Mouse (Mus musculus) forebrain, embryonic 14.5 days (tissue): ENCODE measurements at regions not wholly inside any gene's neighbourhood (a gene's known extent, or its start where the extent isn't known, plus 50 kb on each side); places are given as distances from the start of the nearest gene placed in this dataset.

Experiments used
- ATAC-seq: fragments of 200-750 bp; cut with Nextera tagmentation; 2 replicates; pipeline ENCODE4 v1.8.0; 2017; ENCODE audit warnings: mild to moderate bottlenecking, moderate library complexity
- DNase-seq: peaks from one replicate; pipeline ENCODE4 v3.0.0-alpha.2; 2015; ENCODE audit warnings: low spot score
- H3K27ac ChIP-seq: fragments of 300-500 bp; sonication (generic); 2 replicates; pipeline ENCODE4 v1.5.1; 2014; ENCODE audit warnings: low read depth, mild to moderate bottlenecking, control low read depth, low read length, moderate library complexity
- H3K27me3 ChIP-seq: fragments of 300-500 bp; sonication (generic); replicated peaks from 2 replicates; pipeline ENCODE4 v1.6.1; 2014; ENCODE audit warnings: low read length, control low read depth, mixed read lengths; ENCODE audit not compliant: control insufficient read depth, insufficient read depth
- H3K36me3 ChIP-seq: fragments of 300-500 bp; sonication (generic); 2 replicates; pipeline ENCODE4 v1.6.1; 2014; ENCODE audit warnings: low read length, control low read depth; ENCODE audit not compliant: control insufficient read depth, insufficient read depth
- H3K4me1 ChIP-seq: fragments of 300-500 bp; sonication (generic); 2 replicates; pipeline ENCODE4 v1.6.1; 2014; ENCODE audit warnings: antibody characterized with exemption, low read length, control low read depth; ENCODE audit not compliant: control insufficient read depth, insufficient read depth
- H3K4me2 ChIP-seq: fragments of 300-500 bp; sonication (generic); 2 replicates; pipeline ENCODE4 v1.6.1; 2014; ENCODE audit warnings: mild to moderate bottlenecking, control low read depth, low read length
- H3K4me3 ChIP-seq: fragments of 300-500 bp; sonication (generic); 2 replicates; pipeline ENCODE4 v1.5.1; 2014; ENCODE audit warnings: low read depth, low read length, control low read depth
- H3K9ac ChIP-seq: fragments of 300-500 bp; sonication (generic); 2 replicates; pipeline ENCODE4 v1.6.1; 2014; ENCODE audit warnings: mild to moderate bottlenecking, low read length, control low read depth, moderate library complexity
- H3K9me3 ChIP-seq: fragments of 300-500 bp; sonication (generic); replicated peaks from 2 replicates; pipeline ENCODE4 v1.6.1; 2016; ENCODE audit warnings: low read length, control low read depth, mixed read lengths; ENCODE audit not compliant: control insufficient read depth
- WGBS: fragments of 180-500 bp; shearing (Covaris S2); extraction: QIAGEN DNeasy Blood & Tissue Kit; methylation state at CpG from one replicate; pipeline ENCODE4 v1.1.7; 2014; 5-methylcytosine and 5-hydroxymethylcytosine counted together

DNA sequence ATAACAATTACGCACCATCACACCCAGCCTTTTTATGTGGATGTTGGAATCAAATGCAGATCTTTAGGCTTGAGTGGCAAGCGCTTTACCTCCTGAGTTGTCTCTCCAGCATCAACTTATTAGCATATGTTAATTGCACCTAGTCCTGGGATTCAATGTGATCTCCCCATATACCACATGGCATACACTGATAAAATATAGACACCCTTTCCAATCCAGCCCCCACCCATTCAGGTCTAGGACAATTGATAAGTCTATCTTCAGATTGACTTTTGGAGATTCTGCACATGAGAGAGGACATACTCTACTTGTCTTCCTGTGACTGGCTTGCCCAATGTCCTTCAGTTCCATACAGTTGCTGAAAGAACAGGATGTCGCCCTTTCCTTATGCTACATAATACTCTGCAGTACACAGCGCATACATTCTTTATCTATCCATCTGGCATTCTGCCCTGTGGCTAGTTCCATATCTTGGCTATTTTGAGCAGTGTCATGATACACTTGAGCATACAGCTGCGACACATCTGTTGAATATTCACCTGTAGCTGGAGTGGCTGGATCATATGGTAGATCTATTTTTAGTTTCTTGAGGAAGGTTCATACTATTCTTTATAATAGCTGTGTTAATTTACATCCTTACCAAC, 120.3 kb downstream of the Gsdmc2 start:
- Histone ChIP-seq H3K36me3 (no peaks in the 10 kb centered on the region), H3K27ac (no peak overlapping the region), H3K9ac (no peak overlapping the region), H3K4me3 (no peak overlapping the region), H3K9me3 (no peaks in the 10 kb centered on the region), H3K4me1 (no peaks in the 10 kb centered on the region), H3K4me2 (no peak overlapping the region), H3K27me3 (no peaks in the 10 kb centered on the region)
- 92% methylated on average over 5 of the region's 5 CpGs for WGBS
- DNase-seq (no peak), ATAC-seq (no peak)

GRCm38 (mm10) chr15:63722991-63723390, 122.0 kb downstream of the Gsdmc2 start:
- WGBS, result 57% methylated on average over 9 of the region's 9 CpGs
- ATAC-seq, result no peak

GRCm38 (mm10) chr15:63721669-63722357, 123.2 kb downstream of the Gsdmc2 start:
- DNase-seq (peak; percentile 49), ATAC-seq (no peak)
- Histone ChIP-seq H3K9me3 (no peaks in the 10 kb centered on the region), H3K36me3 (no peaks in the 10 kb centered on the region), H3K27me3 (no peaks in the 10 kb centered on the region), H3K4me3 (no peak overlapping the region), H3K4me1 (no peaks in the 10 kb centered on the region), H3K9ac (no peak overlapping the region), H3K27ac (no peak overlapping the region), H3K4me2 (no peak overlapping the region)
- WGBS, result 70% methylated on average over 3 of the region's 3 CpGs

More at GRCm38 (mm10) chr15:63722991-63723390, 122.0 kb downstream of the Gsdmc2 start:
- Histone ChIP-seq H3K27ac (no peak overlapping the region), H3K27me3 (no peaks in the 10 kb centered on the region), H3K9me3 (no peaks in the 10 kb centered on the region), H3K4me3 (no peak overlapping the region), H3K9ac (no peak overlapping the region), H3K4me1 (no peaks in the 10 kb centered on the region), H3K36me3 (no peaks in the 10 kb centered on the region), H3K4me2 (no peak overlapping the region)
- no peak for DNase-seq

- 96% methylated on average over 8 of the region's 8 CpGs for WGBS
- H3K4me2 ChIP-seq, result no peak overlapping the region
- no peaks in the 10 kb centered on the region for H3K36me3 ChIP-seq
- DNase-seq (no peak), ATAC-seq (no peak)
- no peaks in the 10 kb centered on the region for H3K9me3 ChIP-seq
- H3K27me3 ChIP-seq, result no peaks in the 10 kb centered on the region
- H3K4me1 ChIP-seq, result no peaks in the 10 kb centered on the region
- H3K27ac ChIP-seq, result no peak overlapping the region
- H3K4me3 ChIP-seq, result no peak overlapping the region
- no peak overlapping the region for H3K9ac ChIP-seq
These were observed 127.2 kb downstream of the Gsdmc2 start for GRCm38 (mm10) chr15:63717812-63718211.

GRCm38 (mm10) chr15:63713697-63714096, 131.3 kb downstream of the Gsdmc2 start:
- H3K4me2 ChIP-seq, result no peak overlapping the region
- no peaks in the 10 kb centered on the region for H3K4me1 ChIP-seq
- no peak overlapping the region for H3K27ac ChIP-seq
- no peak overlapping the region for H3K9ac ChIP-seq
- DNase-seq (no peak), ATAC-seq (no peak)
- no peaks in the 10 kb centered on the region for H3K9me3 ChIP-seq
- no peak overlapping the region for H3K4me3 ChIP-seq
- whole genome bisulfite sequencing, result 83% methylated on average over 3 of the region's 3 CpGs
- H3K36me3 ChIP-seq, result no peaks in the 10 kb centered on the region
- no peaks in the 10 kb centered on the region for H3K27me3 ChIP-seq

DNA sequence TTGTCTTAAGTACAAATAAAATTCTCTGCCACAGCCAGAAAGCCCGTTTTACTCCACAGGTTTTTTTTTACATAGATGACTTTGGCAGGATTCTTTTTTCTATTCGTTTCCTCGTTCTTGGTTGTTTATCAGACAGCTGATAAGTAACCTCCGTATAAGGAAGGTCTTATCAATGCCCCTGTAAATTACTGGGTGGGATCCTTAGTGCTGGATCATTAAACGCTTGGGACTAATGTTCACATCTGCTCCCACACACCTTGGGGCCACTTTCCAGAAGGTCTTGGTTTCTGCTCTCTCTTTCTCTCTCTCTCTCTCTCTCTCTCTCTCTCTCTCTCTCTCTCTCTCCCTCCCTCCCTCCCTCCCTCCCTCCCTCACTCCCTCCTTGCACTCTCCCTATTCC, 134.6 kb downstream of the Gsdmc2 start:
- H3K9ac ChIP-seq, result no peak overlapping the region
- H3K9me3 ChIP-seq, result no peaks in the 10 kb centered on the region
- no peaks in the 10 kb centered on the region for H3K4me1 ChIP-seq
- DNase-seq, result no peak
- no peak overlapping the region for H3K4me2 ChIP-seq
- no peak overlapping the region for H3K4me3 ChIP-seq
- no peak for ATAC-seq
- H3K27ac ChIP-seq, result no peak overlapping the region
- no peaks in the 10 kb centered on the region for H3K36me3 ChIP-seq
- no peaks in the 10 kb centered on the region for H3K27me3 ChIP-seq
- WGBS, result 87% methylated on average over 5 of the region's 5 CpGs

- no peak overlapping the region for H3K4me3 ChIP-seq
- no peaks in the 10 kb centered on the region for H3K27me3 ChIP-seq
- H3K9me3 ChIP-seq, result no peaks in the 10 kb centered on the region
- DNase-seq (no peak), ATAC-seq (no peak)
- H3K9ac ChIP-seq, result no peak overlapping the region
- H3K4me1 ChIP-seq, result no peaks in the 10 kb centered on the region
- no peaks in the 10 kb centered on the region for H3K36me3 ChIP-seq
- H3K4me2 ChIP-seq, result no peak overlapping the region
- WGBS, result 87% methylated on average over 4 of the region's 4 CpGs
- H3K27ac ChIP-seq, result no peak overlapping the region
These were observed 135.6 kb downstream of the Gsdmc2 start for GRCm38 (mm10) chr15:63709270-63709933.

- Histone ChIP-seq H3K36me3 (no peaks in the 10 kb centered on the region), H3K9ac (no peak overlapping the region), H3K9me3 (no peaks in the 10 kb centered on the region), H3K27ac (no peak overlapping the region), H3K4me3 (no peak overlapping the region), H3K4me1 (no peaks in the 10 kb centered on the region), H3K27me3 (no peaks in the 10 kb centered on the region), H3K4me2 (no peak overlapping the region)
- no peak for DNase-seq
- 93% methylated on average over 8 of the region's 8 CpGs for WGBS
- ATAC-seq, result no peak
These were observed 140.3 kb downstream of the Gsdmc2 start for GRCm38 (mm10) chr15:63704636-63705035.

- Histone ChIP-seq H3K9ac (no peak overlapping the region), H3K36me3 (no peaks in the 10 kb centered on the region), H3K4me1 (peaks cover 3% of the 10 kb centered on the region; the same call in 1 of the 2 replicates), H3K4me2 (no peak overlapping the region), H3K4me3 (no peak overlapping the region), H3K9me3 (no peaks in the 10 kb centered on the region), H3K27me3 (no peaks in the 10 kb centered on the region), H3K27ac (no peak overlapping the region)
- 95% methylated on average over 10 of the region's 10 CpGs for WGBS
- ATAC-seq (no peak), DNase-seq (no peak)
These were observed 147.1 kb downstream of the Gsdmc2 start for GRCm38 (mm10) chr15:63697831-63698230.
